Mouse (Mus musculus) CH12.LX (cell line): Measurements from ENCODE around the gene Phc2.

Source experiments
- BHLHE40 ChIP-seq: IDR thresholded peaks from 2 replicates; pipeline ENCODE4 v1.6.1; 2011; ENCODE audit warnings: mild to moderate bottlenecking, low read depth, low read length, improper control_type of control experiment
- CHD2 ChIP-seq: IDR thresholded peaks from 2 replicates; pipeline ENCODE4 v1.6.1; 2011; ENCODE audit warnings: low read length, improper control_type of control experiment
- CTCF ChIP-seq, 2 experiments: IDR thresholded peaks in 1 of 2; conservative IDR thresholded peaks in 1 of 2; 2 replicates each; pipeline ENCODE4 v1.5.1; 2011 to 2012; ENCODE audit warnings: low read depth in 2 of 2, low read length in 2 of 2, improper control_type of control experiment in 1 of 2, inconsistent platforms in 1 of 2, mild to moderate bottlenecking in 1 of 2, moderate library complexity in 1 of 2
- ELF1 ChIP-seq: IDR thresholded peaks from 2 replicates; pipeline ENCODE4 v1.6.1; 2014; ENCODE audit warnings: low read depth, mild to moderate bottlenecking, inconsistent platforms, low read length, improper control_type of control experiment
- ETS1 ChIP-seq: conservative IDR thresholded peaks from 2 replicates; pipeline ENCODE4 v1.6.1; 2012; ENCODE audit warnings: low read depth, mild to moderate bottlenecking, inconsistent platforms, low read length, improper control_type of control experiment, moderate library complexity
- JUND ChIP-seq: conservative IDR thresholded peaks from 2 replicates; pipeline ENCODE4 v1.6.1; 2011; ENCODE audit warnings: low read depth, low read length, improper control_type of control experiment
- KAT2A ChIP-seq: IDR thresholded peaks from 2 replicates; pipeline ENCODE4 v1.6.1; 2012; ENCODE audit warnings: low read length, improper control_type of control experiment, inconsistent platforms; ENCODE audit not compliant: insufficient replicate concordance
- MAFK ChIP-seq: IDR thresholded peaks from 2 replicates; pipeline ENCODE4 v1.6.1; 2011; ENCODE audit warnings: low read length, improper control_type of control experiment; ENCODE audit not compliant: insufficient replicate concordance
- POLR2A ChIP-seq: IDR thresholded peaks from 2 replicates; pipeline ENCODE4 v1.6.1; 2011; ENCODE audit warnings: low read depth, mild to moderate bottlenecking, improper control_type of control experiment, low read length
- RAD21 ChIP-seq: IDR thresholded peaks from 2 replicates; pipeline ENCODE4 v1.6.1; 2011; ENCODE audit warnings: low read depth, mild to moderate bottlenecking, low read length, improper control_type of control experiment, moderate library complexity
- USF1 ChIP-seq: IDR thresholded peaks from 2 replicates; pipeline ENCODE4 v1.6.1; 2014; ENCODE audit warnings: low read depth, mild to moderate bottlenecking, inconsistent platforms, low read length, improper control_type of control experiment
- USF2 ChIP-seq: conservative IDR thresholded peaks from 2 replicates; pipeline ENCODE4 v1.6.1; 2011; ENCODE audit warnings: low read depth, low read length, improper control_type of control experiment
- ZC3H11A ChIP-seq: IDR thresholded peaks from 2 replicates; pipeline ENCODE4 v1.6.1; 2012; ENCODE audit warnings: low read depth, mild to moderate bottlenecking, inconsistent platforms, low read length, improper control_type of control experiment

- TF ChIP-seq CTCF (conservative IDR thresholded peaks at IDR 0.05 in 1 of 2, IDR thresholded peaks at IDR 0.05 in 1 of 2; ENCODE audit: low read depth in 2 of 2, low read length in 2 of 2) (no peak), POLR2A (no peak), KAT2A (no peak), RAD21 (no peak), ETS1 (no peak), USF2 (no peak), BHLHE40 (no peak), MAFK (no peak), CHD2 (0 out of 2 replicates have a peak, but pooled peaks have one; percentile 12), USF1 (no peak), JUND (no peak), ELF1 (no peak), ZC3H11A (no peak)
Observed at GRCm38 (mm10) chr4:128715241-128716204, 61.0 kb downstream of the Phc2 start.
